Mouse (Mus musculus) kidney, postnatal 25 days (tissue): ENCODE results near the gene Magi2.
"Not testable (repeated sequence)": the region's sequence is repeated elsewhere in the genome, so short reads cannot be mapped to it uniquely, and the experiment has no call there.

ENCODE experiments used
- DNase-seq, 2 experiments: peaks; one replicate each; pipeline ENCODE4 v3.0.0; 2021; ENCODE audit warnings: mixed read lengths in 2 of 2

Magi2 gene

GRCm38 (mm10) chr5:19465383-19465782 is 238.5 kb downstream of the Magi2 start:
- no peak for DNase-seq

GRCm38 (mm10) chr5:19472851-19473439 is 246.1 kb downstream of the Magi2 start:
- DNase-seq = no peak

GRCm38 (mm10) chr5:19482981-19483380 is 256.1 kb downstream of the Magi2 start:
- DNase-seq = peak; percentile 6 to 39

GRCm38 (mm10) chr5:19487947-19488346 is 261.1 kb downstream of the Magi2 start:
- DNase-seq = no peak

GRCm38 (mm10) chr5:19501005-19501404 is 274.2 kb downstream of the Magi2 start:
- no peak for DNase-seq

GRCm38 (mm10) chr5:19522168-19522567 is 295.3 kb downstream of the Magi2 start:
- DNase-seq = peak; percentile 26 to 51

GRCm38 (mm10) chr5:19539348-19539747 is 312.5 kb downstream of the Magi2 start:
- DNase-seq = no peak

GRCm38 (mm10) chr5:19546424-19546823 is 319.6 kb downstream of the Magi2 start:
- DNase-seq = no peak

GRCm38 (mm10) chr5:19546900-19547299 is 320.1 kb downstream of the Magi2 start:
- no peak for DNase-seq

- no peak for DNase-seq
These were observed 326.7 kb downstream of the Magi2 start for GRCm38 (mm10) chr5:19553510-19553909.

GRCm38 (mm10) chr5:19565636-19566035 is 338.8 kb downstream of the Magi2 start:
- DNase-seq = peak in 1 of 2 experiments; percentile 4

GRCm38 (mm10) chr5:19566136-19566535 is 339.3 kb downstream of the Magi2 start:
- DNase-seq = not testable (repeated sequence)

- no peak for DNase-seq
These were observed 380.9 kb downstream of the Magi2 start for GRCm38 (mm10) chr5:19607700-19608099.

GRCm38 (mm10) chr5:19611788-19612187 is 385.0 kb downstream of the Magi2 start:
- DNase-seq = no peak

GRCm38 (mm10) chr5:19621678-19622077 is 394.8 kb downstream of the Magi2 start:
- DNase-seq = no peak

GRCm38 (mm10) chr5:19633976-19634375 is 407.1 kb downstream of the Magi2 start:
- DNase-seq = no peak

- no peak for DNase-seq
These were observed 411.0 kb downstream of the Magi2 start for GRCm38 (mm10) chr5:19637789-19638188.

GRCm38 (mm10) chr5:19655986-19656385 is 429.1 kb downstream of the Magi2 start:
- no peak for DNase-seq

- DNase-seq = no peak
These were observed 439.6 kb downstream of the Magi2 start for GRCm38 (mm10) chr5:19666416-19666815.

- DNase-seq = no peak
These were observed 490.5 kb downstream of the Magi2 start for GRCm38 (mm10) chr5:19717296-19717695.

- no peak for DNase-seq
These were observed 499.4 kb downstream of the Magi2 start for GRCm38 (mm10) chr5:19726277-19726676.

- no peak for DNase-seq
These were observed 518.5 kb downstream of the Magi2 start for GRCm38 (mm10) chr5:19745376-19745775.

GRCm38 (mm10) chr5:19745916-19746315 is 519.1 kb downstream of the Magi2 start:
- no peak for DNase-seq

- DNase-seq = no peak
These were observed 520.2 kb downstream of the Magi2 start for GRCm38 (mm10) chr5:19746865-19747514.

GRCm38 (mm10) chr5:19747631-19748030 is 520.8 kb downstream of the Magi2 start:
- no peak for DNase-seq
